Mouse (Mus musculus) R1 (cell line): ENCODE measurements at regions not wholly inside any gene's neighbourhood (a gene's known extent, or its start where the extent isn't known, plus 50 kb on each side); places are given as distances from the start of the nearest gene placed in this dataset.

ENCODE experiments used
- DNase-seq: peaks from one replicate; pipeline ENCODE4 v3.0.0-alpha.2; 2018; ENCODE audit warnings: low read depth, low spot score

DNA sequence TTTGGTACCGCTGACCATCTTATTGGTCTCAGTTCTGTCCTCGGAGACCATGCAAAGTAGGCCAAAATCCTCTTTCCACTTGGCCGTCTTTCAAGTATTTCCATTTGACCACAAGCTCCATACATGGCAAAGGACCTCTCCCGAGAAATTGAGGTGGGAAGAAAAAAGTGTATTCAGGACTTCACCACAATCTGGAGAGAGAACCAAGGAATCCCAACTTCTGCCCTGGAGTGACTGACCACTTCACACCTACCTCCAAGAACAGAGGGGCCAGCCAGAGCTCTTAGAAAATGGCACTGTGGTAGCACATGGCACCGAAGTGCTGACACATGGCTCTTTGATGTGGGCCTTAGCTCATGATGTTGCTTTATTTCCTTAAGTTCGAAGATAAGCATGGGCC, 105.9 kb upstream of the Bcl6 start:
- no peak for DNase-seq

- no peak for DNase-seq
These were observed 105.0 kb upstream of the Bcl6 start for GRCm38 (mm10) chr16:24093624-24094023.

DNA sequence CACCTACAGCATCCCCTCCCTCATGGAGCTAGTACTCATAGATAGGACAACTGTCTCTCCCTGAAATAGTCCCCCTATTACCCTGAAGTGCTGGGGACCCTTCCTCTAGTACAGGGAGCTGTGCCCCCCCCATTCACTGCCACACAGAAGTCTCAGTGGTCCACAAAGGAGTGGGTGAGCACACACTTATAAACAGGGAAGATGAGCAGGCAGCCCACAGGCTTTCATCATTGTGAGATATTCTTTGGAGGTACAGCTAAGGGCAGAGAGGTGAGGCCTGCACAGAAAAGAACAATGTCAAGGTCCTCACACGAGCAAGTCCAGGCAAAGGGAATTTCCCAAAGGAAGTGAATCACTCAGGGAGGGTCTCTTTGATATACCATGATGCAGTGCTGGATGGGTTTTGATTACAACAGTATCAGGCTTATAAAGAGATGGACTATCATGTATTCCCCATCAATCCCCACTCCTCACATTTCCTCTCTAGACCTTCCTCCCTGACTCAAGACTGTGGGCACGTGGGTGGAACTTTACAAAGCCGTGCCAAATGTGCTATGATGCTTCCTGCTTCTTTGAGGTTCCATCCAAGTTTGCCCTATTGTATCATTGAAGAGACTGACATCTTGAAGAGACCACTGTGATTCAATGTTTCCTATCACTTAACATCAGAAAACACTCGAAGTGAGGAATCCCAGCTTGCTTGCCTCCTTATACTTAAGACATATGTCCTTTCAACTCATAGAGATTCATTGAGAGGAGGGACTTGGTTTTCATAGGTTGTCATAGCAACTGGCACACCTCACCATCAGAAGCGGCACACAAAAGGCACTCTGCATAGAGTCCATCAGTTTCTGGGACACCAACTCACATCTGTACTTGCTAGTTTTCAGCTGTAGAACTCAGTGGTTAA, 104.2 kb upstream of the Bcl6 start:
- peak; percentile 9 for DNase-seq

DNA sequence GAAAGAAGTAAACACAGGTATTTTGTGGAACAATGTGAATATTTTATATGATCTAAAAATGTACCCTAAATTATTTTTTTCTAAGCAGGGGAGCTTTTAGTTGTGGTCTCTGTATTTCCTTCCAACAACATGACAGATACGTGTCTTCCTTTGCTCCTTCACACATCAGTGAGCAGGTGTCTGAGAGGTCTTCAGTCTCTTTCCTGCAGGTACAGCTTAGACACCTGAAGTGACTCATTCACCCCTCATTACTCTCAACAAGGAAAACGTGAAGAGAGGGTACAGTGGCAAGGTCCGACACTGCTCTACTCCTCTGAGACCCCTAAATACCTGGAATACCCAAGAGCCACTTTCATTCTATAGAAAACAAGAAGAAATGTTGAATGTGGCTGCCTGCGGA, 103.5 kb upstream of the Bcl6 start:
- DNase-seq: no peak

DNA sequence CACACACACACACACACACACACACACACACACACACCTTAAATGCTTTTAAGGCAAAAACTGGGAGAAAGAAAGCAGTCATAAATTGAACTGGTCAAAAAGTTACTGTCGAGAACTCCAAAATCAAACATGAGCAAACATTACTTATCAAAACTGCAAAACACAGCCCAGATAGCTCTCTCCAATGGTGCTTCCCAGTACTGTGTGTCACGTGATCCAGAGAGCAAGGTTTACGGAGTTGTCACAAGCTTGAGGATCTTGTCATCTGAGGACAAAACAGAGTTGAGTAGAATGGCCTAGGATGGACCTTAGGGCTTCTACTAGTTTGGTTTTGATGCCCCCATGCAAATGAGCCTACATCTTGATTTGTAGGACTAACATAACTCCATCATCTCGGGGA, 102.3 kb upstream of the Bcl6 start:
- DNase-seq: no peak

GRCm38 (mm10) chr16:24089840-24090762, 101.4 kb upstream of the Bcl6 start:
- no peak for DNase-seq

DNA sequence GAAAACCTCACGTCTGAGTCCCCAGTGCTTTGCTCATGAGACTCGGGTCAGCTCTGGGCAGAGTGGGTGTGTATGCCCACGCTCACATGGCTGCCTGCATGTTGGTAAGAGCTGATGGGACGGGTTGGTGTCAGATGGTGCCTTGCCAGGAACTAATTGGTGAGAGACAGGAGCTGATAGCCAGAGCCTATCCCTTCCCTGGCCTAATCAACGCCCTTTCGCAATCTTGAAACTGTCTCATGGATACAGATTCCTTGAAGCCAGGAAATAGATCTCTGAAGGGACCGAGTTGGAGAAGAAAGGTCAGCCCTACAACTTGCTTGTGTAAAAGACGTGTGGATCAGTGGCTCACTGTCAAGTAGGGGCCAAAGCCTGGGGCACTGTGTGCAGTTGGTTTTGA, 95.3 kb upstream of the Bcl6 start:
- DNase-seq: no peak

DNA sequence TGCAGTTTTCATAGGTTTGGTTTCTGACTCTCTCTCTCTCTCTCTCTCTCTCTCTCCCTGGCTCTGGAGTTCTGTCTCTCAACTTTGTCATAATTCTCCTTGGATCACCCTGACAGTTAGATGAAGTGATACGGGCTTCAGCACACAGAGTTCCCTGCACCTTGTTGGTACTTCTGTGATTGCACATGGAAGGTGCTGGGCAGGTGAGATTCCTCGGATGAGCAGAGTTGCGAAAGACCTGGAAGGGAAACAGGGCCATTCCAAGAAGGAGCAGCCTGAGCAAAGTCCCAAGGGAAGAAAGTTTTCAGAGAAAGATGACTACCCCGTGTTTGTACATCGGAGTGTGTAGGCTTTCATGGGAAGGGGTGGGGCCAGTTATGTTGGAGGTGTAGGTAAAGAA, 91.8 kb upstream of the Bcl6 start:
- DNase-seq: no peak

DNA sequence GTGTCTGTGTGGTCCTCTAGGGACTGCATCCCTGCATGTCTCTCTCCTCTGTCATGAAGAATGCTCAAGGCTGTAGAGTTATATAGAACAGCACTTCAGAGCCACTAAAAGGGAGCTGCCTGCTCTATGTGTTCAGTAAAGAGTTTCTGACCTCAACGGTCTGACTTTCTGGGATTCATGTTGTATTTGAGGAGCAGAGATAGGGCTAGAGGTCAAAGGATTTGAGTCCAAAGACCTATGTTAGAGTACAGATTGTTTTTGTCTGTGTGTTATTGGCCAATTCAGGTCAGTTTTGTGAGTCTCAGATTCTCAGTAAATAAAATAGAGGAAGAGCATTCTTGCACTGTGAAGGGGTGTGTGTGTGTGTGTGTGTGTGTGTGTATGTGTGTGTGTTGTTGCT, 90.0 kb upstream of the Bcl6 start:
- no peak for DNase-seq

- no peak for DNase-seq
These were observed 88.8 kb upstream of the Bcl6 start for GRCm38 (mm10) chr16:24077428-24077827.

DNA sequence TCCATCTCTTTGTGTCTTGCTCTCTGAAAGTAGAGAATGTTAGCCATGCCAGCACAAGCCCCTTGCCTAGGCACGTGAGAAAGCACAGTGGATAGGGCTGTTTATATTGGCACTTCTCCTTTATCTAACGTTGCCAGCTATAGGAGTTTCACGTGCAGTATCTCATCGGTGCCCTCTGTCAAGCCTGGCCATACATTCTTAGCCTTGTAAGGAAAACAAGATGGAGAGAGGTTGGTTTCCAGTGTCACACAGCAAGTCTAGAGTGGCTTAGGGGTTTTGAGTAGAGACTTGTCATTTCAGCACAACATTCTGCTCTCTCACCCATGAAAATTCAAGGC, 88.1 kb upstream of the Bcl6 start:
- DNase-seq: no peak

DNA sequence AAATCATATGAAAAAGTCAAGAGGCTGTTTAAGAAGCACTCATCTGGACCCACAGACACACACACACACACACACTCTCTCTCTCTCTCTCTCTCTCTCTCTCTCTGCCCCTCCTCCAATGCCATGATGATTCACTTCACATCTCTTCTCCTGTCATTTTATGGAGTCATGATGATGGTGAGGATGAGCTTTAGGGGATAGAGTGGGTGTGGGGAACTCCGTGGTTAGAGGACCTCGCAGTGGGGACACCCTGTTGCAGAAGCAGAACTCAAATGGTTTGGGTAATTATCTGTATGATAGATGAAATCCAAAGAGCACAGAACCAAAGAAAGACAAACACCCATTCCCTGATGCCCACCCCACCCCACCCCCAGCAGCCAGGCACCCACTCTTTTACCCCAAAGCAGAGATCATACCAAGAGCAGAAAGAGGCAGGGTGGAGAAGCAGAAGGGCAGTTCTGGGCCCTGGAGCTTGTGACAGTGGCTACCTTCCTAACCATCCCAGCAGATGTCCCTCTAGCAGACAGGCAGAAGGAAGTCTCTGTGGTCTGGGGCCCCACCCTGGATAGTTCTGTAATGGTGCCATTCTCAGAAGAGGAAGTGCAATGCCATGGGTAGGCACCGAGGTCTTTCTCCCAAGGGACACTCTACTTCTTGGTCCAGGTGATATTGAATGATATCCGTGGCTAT, 87.6 kb upstream of the Bcl6 start:
- no peak for DNase-seq

DNA sequence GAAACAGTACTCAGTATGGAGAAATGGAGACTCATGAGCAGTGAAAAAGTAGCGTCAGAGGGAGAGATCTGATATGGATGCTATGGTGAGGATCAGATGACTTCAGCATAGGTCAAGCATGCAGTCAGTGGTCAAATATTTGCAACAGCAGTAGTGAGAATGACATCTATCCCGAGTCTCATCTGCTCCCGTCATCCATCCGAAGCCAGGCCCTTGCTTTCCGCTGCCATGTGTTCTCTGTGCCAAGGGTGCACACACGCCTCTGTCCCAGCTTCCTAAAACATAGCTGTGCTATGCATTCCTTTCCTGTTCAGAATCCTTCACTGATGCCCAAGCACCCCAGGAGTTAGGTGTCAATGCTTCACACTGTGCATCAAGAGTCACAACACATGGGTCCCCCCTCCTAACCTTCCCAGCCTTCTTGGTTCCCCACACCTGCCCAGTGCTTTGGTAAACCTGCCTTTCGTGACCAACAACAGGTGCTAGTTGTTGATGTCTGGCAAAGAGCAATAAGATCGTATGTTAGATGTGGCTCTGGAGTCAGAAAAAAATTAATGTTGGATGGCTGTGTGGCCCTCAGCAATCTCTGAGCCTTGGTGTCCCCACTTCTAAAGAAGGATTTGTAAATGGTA, 85.1 kb upstream of the Bcl6 start:
- DNase-seq: no peak

DNA sequence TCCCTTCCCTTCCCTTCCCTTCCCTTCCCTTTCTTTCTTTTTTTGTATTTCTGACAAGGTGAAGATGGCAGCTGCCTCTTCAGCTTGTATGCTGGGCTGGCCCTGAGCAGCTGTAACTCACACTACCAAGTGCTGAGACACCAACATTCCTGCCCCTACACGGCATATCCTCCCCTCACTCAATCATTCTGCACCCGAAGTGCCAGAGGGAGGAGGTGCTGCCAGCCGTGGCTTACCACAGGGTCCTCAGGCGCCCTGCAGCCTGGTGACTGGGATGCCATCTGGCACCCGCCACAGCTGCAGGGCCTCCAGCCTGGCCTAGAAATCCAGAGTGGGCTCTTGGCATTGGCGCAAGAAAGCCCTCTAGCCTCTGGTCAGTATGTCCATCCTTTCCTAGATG, 84.4 kb upstream of the Bcl6 start:
- no peak for DNase-seq

DNA sequence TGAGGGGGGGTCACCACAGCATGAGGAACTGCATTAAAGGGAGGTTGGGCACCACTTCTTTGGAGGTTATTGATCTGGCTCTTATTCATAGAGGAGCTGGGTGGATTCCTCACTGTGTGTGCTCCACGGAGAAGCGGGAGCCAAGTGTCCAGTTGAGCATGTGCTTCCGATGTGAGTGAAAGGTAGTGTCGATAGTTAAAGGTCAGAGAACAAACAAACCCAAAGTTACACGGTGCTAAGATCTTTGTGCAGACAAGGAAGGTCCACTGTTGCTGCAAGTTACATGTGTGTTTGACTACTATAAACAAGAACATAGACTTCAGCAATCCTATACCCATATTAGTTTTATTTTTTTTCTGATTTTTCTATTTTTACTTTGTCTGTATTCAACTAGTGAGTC, 80.8 kb upstream of the Bcl6 start:
- DNase-seq: no peak

- DNase-seq: no peak
These were observed 79.7 kb upstream of the Bcl6 start for GRCm38 (mm10) chr16:24068250-24068813.

GRCm38 (mm10) chr16:24062314-24062713, 73.7 kb upstream of the Bcl6 start:
- DNase-seq: no peak

GRCm38 (mm10) chr16:24061496-24061895, 72.8 kb upstream of the Bcl6 start:
- DNase-seq: no peak

DNA sequence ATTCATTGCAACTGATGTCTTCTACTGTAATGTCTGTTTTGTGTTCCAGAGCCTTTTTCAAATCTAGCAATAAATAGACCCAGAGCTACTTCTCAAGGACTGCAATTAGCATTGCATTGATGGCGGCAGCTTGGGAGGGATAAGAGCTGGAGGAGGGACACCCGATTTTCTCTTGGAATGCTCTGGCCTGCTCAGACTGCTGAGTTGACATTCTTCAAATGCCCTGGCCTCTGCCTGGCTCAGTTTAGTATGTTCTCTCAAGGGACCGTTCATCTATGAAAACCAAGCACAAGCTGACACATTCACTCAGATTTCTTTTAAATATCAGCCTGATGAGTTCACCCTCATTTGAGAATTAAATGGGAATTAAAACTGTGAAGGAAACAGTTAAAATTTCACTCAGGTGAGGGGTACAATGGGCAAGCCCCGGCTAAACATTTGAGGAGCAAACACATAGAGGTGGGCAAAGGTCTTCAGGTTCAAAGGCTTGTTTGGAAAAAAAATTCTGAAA, 70.5 kb upstream of the Bcl6 start:
- DNase-seq: no peak

- DNase-seq: no peak
These were observed 68.4 kb upstream of the Bcl6 start for GRCm38 (mm10) chr16:24056885-24057531.
